Mouse (Mus musculus): Measurements from ENCODE around the gene Uchl4.

DNA sequence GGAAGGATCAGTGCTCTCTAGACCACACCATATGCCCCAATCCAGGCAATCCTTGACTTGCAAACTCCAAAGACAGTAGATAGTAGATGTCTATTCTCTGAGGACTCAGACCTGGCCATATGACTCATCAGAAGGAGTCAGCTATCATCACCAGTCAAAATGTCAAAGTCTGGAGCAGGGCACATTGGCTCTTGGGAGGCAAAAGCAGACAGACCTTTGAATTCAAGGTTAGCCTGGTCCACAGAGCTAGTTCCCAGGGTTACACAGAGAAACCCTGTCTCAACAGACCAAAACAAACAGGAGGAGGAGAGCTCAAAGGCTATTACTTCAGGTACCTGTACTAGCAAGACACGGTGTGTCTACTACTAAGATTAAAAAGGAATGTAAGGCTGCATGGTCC is 41.1 kb upstream of the Uchl4 start:
- TF ChIP-seq POLR2A (IDR thresholded peaks at IDR 0.05; ENCODE audit: borderline replicate concordance, extremely low read depth, low read depth, low read length) (no peak), CTCF (IDR thresholded peaks at IDR 0.05; ENCODE audit: insufficient read depth, low read length) (no peak)
